In the genomic region with DNA sequence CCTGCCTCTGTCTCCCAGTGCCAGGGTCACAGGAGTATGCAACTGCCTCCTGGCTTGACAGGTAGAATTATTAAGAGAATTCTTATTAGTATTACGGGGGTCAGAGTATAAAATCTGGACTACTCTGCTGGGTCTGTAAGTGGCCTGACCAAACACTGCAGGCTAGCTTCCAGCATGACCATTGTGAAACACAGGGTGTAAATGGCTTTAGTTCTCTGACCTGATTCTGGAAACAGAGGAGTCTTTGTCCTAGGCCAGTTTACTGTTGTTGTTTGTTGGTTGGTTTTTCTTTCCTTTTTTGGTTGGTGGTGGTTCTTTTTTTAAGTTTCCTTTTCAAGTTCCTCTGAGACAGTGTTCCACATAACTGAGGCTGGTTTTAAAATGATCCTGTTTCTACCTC, we compare ENCODE assay signal across 11 mouse cellular contexts. TPM values are rescaled to one million over a fixed set of nuclear protein-coding genes. Genes with fewer than 3 reads are reported as not detected.
DNase-seq lines count a peak whose midpoint lies in the region; ATAC-seq and TF ChIP-seq lines count a peak whose summit lies in the region.
"Had no signal": no experiment of that assay in that cellular context is flagged by ENCODE, and none has a peak within 500 bp of the region (broad histone marks: within the 10 kb centered on the region; RNA-seq: fewer than 3 reads in every experiment).

No protein-coding gene starts in this region.

- no peak for DNase-seq in heart, adult 2 months
- DNase-seq in midbrain, postnatal 0 days (ENCODE audit: low spot score), result peak; percentile 16
- DNase-seq in midbrain, embryonic 11.5 days (ENCODE audit: low spot score, missing footprints), result no peak
- no peak for DNase-seq in liver, embryonic 11.5 days (ENCODE audit: low spot score)
- DNase-seq in spleen, postnatal 36 days (ENCODE audit: low spot score in 2 of 2), result no peak
- no peak for DNase-seq in layer of hippocampus, adult 8-10 months (ENCODE audit: low spot score in 2 of 2)
- no peak for DNase-seq in kidney, adult 9 months
- DNase-seq: cerebellum, postnatal 25 days; lung, adult 18-20 months had no signal

- peaks cover 10% of the 10 kb centered on the region for H3K79me2 ChIP-seq in heart, adult 2 months (replicated peaks; ENCODE audit: control insufficient read depth, insufficient read depth, low read length)

- peaks cover 52% of the 10 kb centered on the region for H3K4me1 ChIP-seq in heart, embryonic 11.5 days (ENCODE audit: control insufficient read depth, insufficient read depth, low read length)
- peaks cover 20% of the 10 kb centered on the region for H3K4me1 ChIP-seq in heart, adult 2 months (ENCODE audit: control insufficient read depth, insufficient read depth, low read length)
- peaks cover 7% of the 10 kb centered on the region; the same call in 1 of the 2 replicates for H3K4me1 ChIP-seq in midbrain, postnatal 0 days (ENCODE audit: insufficient read depth, low read length)
- peaks cover 7% of the 10 kb centered on the region for H3K4me1 ChIP-seq in midbrain, embryonic 11.5 days (ENCODE audit: control insufficient read depth, insufficient read depth, low read length)
- peaks cover 44% of the 10 kb centered on the region for H3K4me1 ChIP-seq in liver, embryonic 11.5 days (replicated peaks; ENCODE audit: control insufficient read depth, insufficient read depth, low read length)

- no peak overlapping the region for H3K4me2 ChIP-seq in heart, embryonic 11.5 days
- no peak overlapping the region for H3K4me2 ChIP-seq in midbrain, postnatal 0 days (ENCODE audit: low read depth, low read length, poor library complexity, severe bottlenecking)
- no peak overlapping the region for H3K4me2 ChIP-seq in midbrain, embryonic 11.5 days
- H3K4me2 ChIP-seq in liver, embryonic 11.5 days, result no peak overlapping the region
- H3K4me2 ChIP-seq: midbrain, embryonic 13.5 days had no signal

- TF ChIP-seq CTCF in heart, adult 2 months (IDR thresholded peaks at IDR 0.05), result no peak
- TF ChIP-seq CTCF in midbrain, postnatal 0 days (IDR thresholded peaks at IDR 0.05), result no peak

- H3K9me3 ChIP-seq in heart, embryonic 11.5 days (replicated peaks; ENCODE audit: control insufficient read depth, low read length), result no peaks in the 10 kb centered on the region
- H3K9me3 ChIP-seq in midbrain, postnatal 0 days (ENCODE audit: low read length), result no peaks in the 10 kb centered on the region
- H3K9me3 ChIP-seq in midbrain, embryonic 11.5 days (ENCODE audit: control insufficient read depth, low read length), result no peaks in the 10 kb centered on the region
- H3K9me3 ChIP-seq in liver, embryonic 11.5 days (ENCODE audit: control insufficient read depth, low read length), result no peaks in the 10 kb centered on the region
- H3K9me3 ChIP-seq: midbrain, embryonic 13.5 days had no signal

- no peak overlapping the region for H3K9ac ChIP-seq in heart, embryonic 11.5 days (ENCODE audit: low read depth, low read length)
- H3K9ac ChIP-seq in heart, adult 2 months (ENCODE audit: low read depth, low read length), result no peak overlapping the region
- H3K9ac ChIP-seq in midbrain, postnatal 0 days (replicated peaks; ENCODE audit: low read length, poor library complexity, severe bottlenecking), result no peak overlapping the region
- no peak overlapping the region for H3K9ac ChIP-seq in midbrain, embryonic 11.5 days (ENCODE audit: low read length)
- H3K9ac ChIP-seq in liver, embryonic 11.5 days (ENCODE audit: low read depth, low read length), result no peak overlapping the region
- H3K9ac ChIP-seq: midbrain, embryonic 13.5 days had no signal

- H3K4me3 ChIP-seq in heart, embryonic 11.5 days (ENCODE audit: low read depth, low read length), result no peak overlapping the region
- H3K4me3 ChIP-seq in heart, adult 2 months, result no peak overlapping the region
- H3K4me3 ChIP-seq in midbrain, postnatal 0 days (ENCODE audit: low read depth, low read length), result no peak overlapping the region
- no peak overlapping the region for H3K4me3 ChIP-seq in midbrain, embryonic 11.5 days (ENCODE audit: low read depth, low read length)
- H3K4me3 ChIP-seq in liver, embryonic 11.5 days (ENCODE audit: low read depth, low read length), result no peak overlapping the region
- H3K4me3 ChIP-seq: midbrain, embryonic 13.5 days had no signal

- H3K27me3 ChIP-seq in heart, embryonic 11.5 days (ENCODE audit: control insufficient read depth, insufficient read depth, low read length), result no peaks in the 10 kb centered on the region
- no peaks in the 10 kb centered on the region for H3K27me3 ChIP-seq in heart, adult 2 months (ENCODE audit: control insufficient read depth, insufficient read depth, low read length)
- H3K27me3 ChIP-seq in midbrain, postnatal 0 days (ENCODE audit: insufficient read depth, low read length), result no peaks in the 10 kb centered on the region
- no peaks in the 10 kb centered on the region for H3K27me3 ChIP-seq in midbrain, embryonic 11.5 days (ENCODE audit: control insufficient read depth, insufficient read depth, low read length)
- H3K27me3 ChIP-seq in liver, embryonic 11.5 days (replicated peaks; ENCODE audit: control insufficient read depth, insufficient read depth, low read length), result no peaks in the 10 kb centered on the region
- H3K27me3 ChIP-seq: midbrain, embryonic 13.5 days had no signal

- no peak for TF ChIP-seq EP300 in heart, adult 2 months (IDR thresholded peaks at IDR 0.05; ENCODE audit: insufficient read depth, low read depth, low read length)

- 92% methylated on average over 1 of the region's 1 CpGs for WGBS in heart, embryonic 11.5 days (ENCODE audit: insufficient replicate concordance)
- WGBS in heart, adult 2 months, result 55% methylated on average over 1 of the region's 1 CpGs
- WGBS in midbrain, postnatal 0 days, result 88% methylated on average over 1 of the region's 1 CpGs
- 95% methylated on average over 1 of the region's 1 CpGs for WGBS in midbrain, embryonic 11.5 days
- WGBS in liver, embryonic 11.5 days, result 94% methylated on average over 1 of the region's 1 CpGs

- intact Hi-C loops in heart, adult 2 months (cut with DNase I), result no loop called here

- TF ChIP-seq POLR2A in heart, adult 2 months (IDR thresholded peaks at IDR 0.05; ENCODE audit: insufficient read depth, low read depth, low read length), result no peak

- ATAC-seq in heart, embryonic 11.5 days (replicated peaks; ENCODE audit: insufficient number of reproducible peaks, low FRiP score, low TSS enrichment), result no peak
- no peak for ATAC-seq in midbrain, postnatal 0 days (ENCODE audit: low FRiP score)
- no peak for ATAC-seq in midbrain, embryonic 11.5 days (ENCODE audit: low FRiP score)
- no peak for ATAC-seq in liver, embryonic 11.5 days (replicated peaks; ENCODE audit: low FRiP score)
- ATAC-seq: midbrain, embryonic 13.5 days had no signal

- H3K27ac ChIP-seq in heart, embryonic 11.5 days (ENCODE audit: low read depth, low read length), result peak overlapping the region; percentile 7; the same call in 1 of the 2 replicates
- no peak overlapping the region; the same call in 1 of the 2 replicates for H3K27ac ChIP-seq in heart, adult 2 months
- H3K27ac ChIP-seq in midbrain, postnatal 0 days (ENCODE audit: low read depth, low read length), result no peak overlapping the region
- H3K27ac ChIP-seq in midbrain, embryonic 11.5 days (ENCODE audit: low read depth, low read length), result no peak overlapping the region
- peak overlapping the region; percentile 41; the same call in 1 of the 2 replicates for H3K27ac ChIP-seq in liver, embryonic 11.5 days (ENCODE audit: low read depth, low read length)
- H3K27ac ChIP-seq: midbrain, embryonic 13.5 days had no signal

- no peaks in the 10 kb centered on the region for H3K36me3 ChIP-seq in heart, embryonic 11.5 days (ENCODE audit: control insufficient read depth, insufficient read depth, low read length)
- H3K36me3 ChIP-seq in heart, adult 2 months (ENCODE audit: control insufficient read depth, insufficient read depth, low read length), result peaks cover 45% of the 10 kb centered on the region
- no peaks in the 10 kb centered on the region for H3K36me3 ChIP-seq in midbrain, postnatal 0 days (ENCODE audit: insufficient read depth, low read length)
- H3K36me3 ChIP-seq in midbrain, embryonic 11.5 days (ENCODE audit: control insufficient read depth, insufficient read depth, low read length), result no peaks in the 10 kb centered on the region
- H3K36me3 ChIP-seq in liver, embryonic 11.5 days (ENCODE audit: control insufficient read depth, insufficient read depth, low read length), result 0 out of 2 replicates have a peak, but pooled peaks cover 3% of the 10 kb centered on the region

RNA-seq across cellular contexts. Expression of gene Cs, which starts 5.9 kb away (rescaled TPM):
- polyA plus RNA-seq in heart, embryonic 11.5 days (2014; fragmentation: Nextera tagmentation; extraction: Ambion mirVana), result 424 and 466 TPM in 2 replicates
- 1,000 to 10,000 TPM in 1 of 2 experiments, 100 to 1,000 TPM in 1; 947 to 1,091 TPM for total RNA-seq in heart, adult 2 months (2021)
- 1,148 and 1,658 TPM in 2 replicates for polyA plus RNA-seq in heart, adult 2 months (2012; rRNA removed)
- 279 and 309 TPM in 2 replicates for total RNA-seq in midbrain, postnatal 0 days (2014; rRNA removed)
- 255 and 271 TPM in 2 replicates for polyA plus RNA-seq in midbrain, postnatal 0 days (2015; fragmentation: Nextera tagmentation; extraction: Ambion mirVana)
- polyA plus RNA-seq in midbrain, embryonic 11.5 days (2014; fragmentation: Nextera tagmentation; extraction: Ambion mirVana), result 236 and 248 TPM in 2 replicates
- polyA plus RNA-seq in liver, embryonic 11.5 days (2014; fragmentation: Nextera tagmentation; extraction: Ambion mirVana), result 255 and 280 TPM in 2 replicates
- 100 to 1,000 TPM; 221 to 231 (median 224) TPM for total RNA-seq in layer of hippocampus, adult 8-10 months (2022)

RNA-seq across cellular contexts. Expression of gene Cnpy2, which starts 21.2 kb away (rescaled TPM):
- polyA plus RNA-seq in heart, embryonic 11.5 days (2014; fragmentation: Nextera tagmentation; extraction: Ambion mirVana), result 206 and 224 TPM in 2 replicates
- 10 to 100 TPM; 58.9 to 65.3 TPM for total RNA-seq in heart, adult 2 months (2021)
- 27.8 and 48.0 TPM in 2 replicates for polyA plus RNA-seq in heart, adult 2 months (2012; rRNA removed)
- 40.3 and 49.4 TPM in 2 replicates for total RNA-seq in midbrain, postnatal 0 days (2014; rRNA removed)
- polyA plus RNA-seq in midbrain, postnatal 0 days (2015; fragmentation: Nextera tagmentation; extraction: Ambion mirVana), result 164 and 176 TPM in 2 replicates
- 222 and 239 TPM in 2 replicates for polyA plus RNA-seq in midbrain, embryonic 11.5 days (2014; fragmentation: Nextera tagmentation; extraction: Ambion mirVana)
- 195 and 221 TPM in 2 replicates for polyA plus RNA-seq in liver, embryonic 11.5 days (2014; fragmentation: Nextera tagmentation; extraction: Ambion mirVana)
- total RNA-seq in layer of hippocampus, adult 8-10 months (2022), result 10 to 100 TPM; 69.2 to 89.4 (median 82.4) TPM

RNA-seq across cellular contexts. Expression of gene Coq10a, which starts 25.4 kb away (rescaled TPM):
- polyA plus RNA-seq in heart, embryonic 11.5 days (2014; fragmentation: Nextera tagmentation; extraction: Ambion mirVana), result 12.6 and 14.0 TPM in 2 replicates
- total RNA-seq in heart, adult 2 months (2021), result 100 to 1,000 TPM; 332 to 391 TPM
- 356 and 500 TPM in 2 replicates for polyA plus RNA-seq in heart, adult 2 months (2012; rRNA removed)
- total RNA-seq in midbrain, postnatal 0 days (2014; rRNA removed), result 42.8 and 53.2 TPM in 2 replicates
- polyA plus RNA-seq in midbrain, postnatal 0 days (2015; fragmentation: Nextera tagmentation; extraction: Ambion mirVana), result 51.7 and 56.4 TPM in 2 replicates
- polyA plus RNA-seq in midbrain, embryonic 11.5 days (2014; fragmentation: Nextera tagmentation; extraction: Ambion mirVana), result 23.1 and 23.4 TPM in 2 replicates
- polyA plus RNA-seq in liver, embryonic 11.5 days (2014; fragmentation: Nextera tagmentation; extraction: Ambion mirVana), result 8.4 and 10.5 TPM in 2 replicates
- total RNA-seq in layer of hippocampus, adult 8-10 months (2022), result 10 to 100 TPM; 47.5 to 57.4 (median 51.9) TPM

RNA-seq across cellular contexts. Expression of gene Ankrd52, which starts 33.5 kb away (rescaled TPM):
- polyA plus RNA-seq in heart, embryonic 11.5 days (2014; fragmentation: Nextera tagmentation; extraction: Ambion mirVana), result 9.3 and 11.7 TPM in 2 replicates
- total RNA-seq in heart, adult 2 months (2021), result 10 to 100 TPM; 41.8 to 47.5 TPM
- 29.2 and 34.6 TPM in 2 replicates for polyA plus RNA-seq in heart, adult 2 months (2012; rRNA removed)
- total RNA-seq in midbrain, postnatal 0 days (2014; rRNA removed), result 43.6 and 49.1 TPM in 2 replicates
- 7.8 and 9.9 TPM in 2 replicates for polyA plus RNA-seq in midbrain, postnatal 0 days (2015; fragmentation: Nextera tagmentation; extraction: Ambion mirVana)
- 7.5 and 8.6 TPM in 2 replicates for polyA plus RNA-seq in midbrain, embryonic 11.5 days (2014; fragmentation: Nextera tagmentation; extraction: Ambion mirVana)
- polyA plus RNA-seq in liver, embryonic 11.5 days (2014; fragmentation: Nextera tagmentation; extraction: Ambion mirVana), result 12.2 and 13.4 TPM in 2 replicates
- total RNA-seq in layer of hippocampus, adult 8-10 months (2022), result 10 to 100 TPM; 46.3 to 57.3 (median 50.2) TPM

RNA-seq across cellular contexts. Expression of gene Pan2, which starts 40.3 kb away (rescaled TPM):
- polyA plus RNA-seq in heart, embryonic 11.5 days (2014; fragmentation: Nextera tagmentation; extraction: Ambion mirVana), result 25.9 and 27.7 TPM in 2 replicates
- 1 to 10 TPM; 6.5 to 6.9 TPM for total RNA-seq in heart, adult 2 months (2021)
- 15.2 and 19.8 TPM in 2 replicates for polyA plus RNA-seq in heart, adult 2 months (2012; rRNA removed)
- 18.3 and 19.0 TPM in 2 replicates for total RNA-seq in midbrain, postnatal 0 days (2014; rRNA removed)
- polyA plus RNA-seq in midbrain, postnatal 0 days (2015; fragmentation: Nextera tagmentation; extraction: Ambion mirVana), result 12.5 and 13.4 TPM in 2 replicates
- 37.2 and 37.5 TPM in 2 replicates for polyA plus RNA-seq in midbrain, embryonic 11.5 days (2014; fragmentation: Nextera tagmentation; extraction: Ambion mirVana)
- polyA plus RNA-seq in liver, embryonic 11.5 days (2014; fragmentation: Nextera tagmentation; extraction: Ambion mirVana), result 27.8 and 29.9 TPM in 2 replicates
- 10 to 100 TPM; 14.6 to 16.3 (median 15.5) TPM for total RNA-seq in layer of hippocampus, adult 8-10 months (2022)

Comparison
In these comparisons a context has a peak if more than half of its experiments do, and no peak if none do; other contexts are left out.
1. H3K27ac ChIP-seq: peak in heart, embryonic 11.5 days (single experiment) and liver, embryonic 11.5 days (single experiment); none in heart, adult 2 months (single experiment), midbrain, postnatal 0 days (single experiment) and midbrain, embryonic 11.5 days (single experiment).